Mouse (Mus musculus) c-Kit-positive CD71-positive TER-119-positive erythroid progenitor cells, embryonic 14.5 days (primary cell): Measurements from ENCODE around the gene Fam83g.
A peak's percentile ranks its signal among the peaks of the same experiment; 100 is the strongest.

Source experiments
- DNase-seq: peaks from one replicate; pipeline ENCODE4 v3.0.0-alpha.2; 2013; ENCODE audit warnings: low spot score

Fam83g gene

DNA sequence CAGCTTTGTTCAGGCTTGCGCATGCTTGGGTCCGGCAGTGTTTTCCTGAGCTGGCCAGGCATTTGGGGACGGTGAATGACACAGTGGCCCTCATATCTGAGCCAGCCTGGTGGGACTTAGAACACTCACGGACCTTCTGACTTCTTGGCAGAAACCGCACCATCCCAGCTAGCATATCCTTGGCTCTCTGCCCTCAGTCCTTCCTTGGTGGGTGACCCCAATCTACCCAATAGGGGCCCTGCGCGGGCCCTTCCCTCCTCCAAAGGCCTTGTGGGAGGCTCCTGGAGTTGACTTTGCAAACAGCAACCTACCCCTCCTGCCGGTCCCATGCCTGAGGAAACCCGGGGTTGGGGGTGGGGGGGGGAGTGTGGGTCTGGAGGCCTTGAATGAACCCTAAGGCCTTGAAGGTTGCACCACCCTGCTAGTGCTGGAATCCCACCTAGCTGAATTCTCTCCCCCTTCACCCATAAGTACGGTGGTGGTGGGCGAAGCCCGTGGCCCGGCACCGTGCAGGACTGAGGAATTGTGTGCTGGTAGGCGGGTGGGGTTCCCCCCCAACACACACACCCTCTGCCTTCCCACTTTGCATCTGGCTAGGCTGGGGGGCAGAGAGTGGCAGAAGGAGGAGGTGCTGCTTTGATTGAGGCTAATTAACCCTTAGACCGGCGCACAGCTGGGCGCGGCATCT, 9.6 kb upstream of the Fam83g start:
- DNase-seq: no peak

DNA sequence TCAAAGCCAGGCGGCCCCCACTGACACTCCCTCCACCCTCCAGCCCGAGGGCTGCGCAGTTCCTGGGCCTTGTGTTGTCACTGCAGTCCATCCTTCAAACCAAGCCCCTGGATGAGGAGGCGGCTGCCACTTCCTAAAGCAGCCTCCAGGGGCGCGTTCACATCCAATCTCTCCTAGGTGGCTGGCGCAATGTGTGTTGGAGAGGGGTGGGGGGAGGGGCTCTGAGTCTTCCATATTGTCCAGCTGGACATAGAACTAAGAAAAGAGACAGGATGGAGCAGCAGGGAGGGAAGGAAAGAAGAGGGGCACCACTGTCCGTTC, 9.1 kb upstream of the Fam83g start:
- DNase-seq: no peak

DNA sequence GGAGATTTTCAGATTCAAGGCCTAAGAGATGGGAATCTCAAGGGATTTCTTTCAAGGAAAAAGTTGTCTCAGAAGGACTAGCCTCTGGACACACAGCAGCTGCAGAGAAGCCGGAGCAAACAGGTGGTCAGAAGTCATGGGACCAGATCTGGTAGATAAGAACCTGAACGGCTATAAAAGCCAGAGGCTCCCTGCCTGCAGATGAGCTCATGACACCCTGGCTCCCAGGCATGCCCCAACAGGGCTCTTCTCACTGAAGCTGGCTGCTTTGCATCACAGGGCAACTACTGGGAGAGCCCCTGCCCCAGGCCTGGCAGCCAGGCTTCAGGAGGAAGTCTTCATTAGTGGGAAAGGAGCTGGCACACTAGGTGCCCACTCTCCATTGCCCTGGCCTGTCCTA, 8.6 kb upstream of the Fam83g start:
- no peak for DNase-seq

DNA sequence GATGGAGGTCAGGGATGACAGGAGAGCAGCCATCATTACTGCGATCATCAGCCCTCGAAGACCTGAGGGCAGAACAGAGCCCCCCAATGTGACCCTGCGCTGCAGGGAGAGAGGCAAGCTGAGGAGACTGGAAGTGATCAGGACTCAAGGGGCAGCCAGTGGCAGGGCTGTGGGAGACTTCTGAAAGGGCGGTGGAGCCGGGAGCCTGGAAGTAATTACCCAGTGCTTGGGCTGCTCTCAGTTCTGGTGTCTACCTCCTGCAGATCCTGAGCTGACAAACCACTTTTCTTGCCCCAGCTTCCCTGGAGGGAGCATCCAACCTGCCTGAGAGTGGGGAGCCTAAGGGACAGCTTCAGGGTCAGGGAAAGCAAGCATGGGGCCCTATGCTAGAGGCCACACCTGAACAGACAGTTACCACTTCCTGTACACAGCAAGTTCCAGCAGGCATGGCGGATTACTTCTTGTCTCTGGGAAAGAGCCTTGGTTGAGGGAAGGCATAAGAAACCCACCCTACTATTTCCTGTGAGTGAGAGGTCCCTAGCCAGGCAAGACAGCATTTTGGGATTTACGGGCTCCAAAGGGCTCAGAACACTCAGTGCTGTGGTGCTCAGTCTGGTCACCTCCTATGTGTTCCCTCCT, 7.6 kb upstream of the Fam83g start:
- DNase-seq: no peak

DNA sequence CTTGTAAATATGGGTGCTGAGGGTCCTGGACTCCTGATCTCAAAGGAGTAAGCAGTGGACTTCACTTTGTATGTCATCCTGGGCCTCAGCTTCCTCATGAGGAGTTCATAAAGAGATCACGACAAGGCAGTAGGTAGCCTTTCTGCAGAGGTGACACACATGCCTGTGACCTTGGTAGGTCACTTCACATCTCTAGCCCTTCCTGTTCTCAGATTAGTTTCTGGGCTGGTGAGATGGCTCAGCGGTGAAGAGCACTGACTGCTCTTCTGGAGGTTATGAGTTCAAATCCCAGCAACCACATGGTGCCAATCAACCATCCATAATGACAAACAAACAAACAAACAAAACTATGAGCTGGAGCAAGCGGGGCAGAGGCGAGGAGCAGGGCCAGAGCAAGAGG, 6.2 kb upstream of the Fam83g start:
- DNase-seq: no peak

DNA sequence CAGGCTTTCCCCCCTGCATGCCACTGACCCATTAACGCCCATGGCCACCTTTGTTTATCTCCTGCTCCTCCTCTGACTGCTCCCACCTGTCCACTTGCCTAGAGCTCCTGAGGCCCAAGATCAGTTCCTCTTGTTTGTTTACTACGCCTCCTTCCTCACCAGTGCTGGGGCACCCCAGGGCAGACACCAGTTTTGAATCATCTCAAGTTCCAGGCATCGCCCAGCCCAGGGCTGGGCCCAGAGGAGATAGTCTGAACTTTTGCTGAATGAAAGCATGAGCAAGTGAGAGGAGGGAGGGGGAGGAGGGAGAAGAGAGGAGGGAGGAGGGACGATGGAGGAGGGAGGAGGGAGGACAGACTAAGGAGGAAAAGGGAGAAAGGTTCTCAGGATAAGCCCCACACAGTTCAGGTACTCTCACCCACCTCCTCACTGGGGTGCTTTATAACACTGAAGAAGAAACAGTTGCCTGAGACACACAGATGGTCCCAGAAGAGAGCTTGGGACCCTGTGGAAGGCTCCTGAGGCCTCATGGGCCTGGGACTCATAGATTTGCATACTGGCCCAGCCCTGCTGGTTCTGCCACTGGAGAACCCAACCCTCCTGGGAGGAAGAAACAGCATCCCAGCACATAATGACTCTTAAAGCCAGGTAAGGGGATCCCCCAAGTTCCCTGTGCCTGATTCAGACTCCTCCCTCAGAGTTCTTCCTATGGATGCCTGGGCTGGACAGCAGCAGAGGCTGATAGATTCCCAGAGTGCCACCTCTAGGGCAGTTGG, 4.6 kb upstream of the Fam83g start:
- DNase-seq: no peak

- DNase-seq: peak; percentile 22
Observed at GRCm38 (mm10) chr11:61685119-61685725, 1.3 kb downstream of the Fam83g start.

GRCm38 (mm10) chr11:61686141-61686540, 2.2 kb downstream of the Fam83g start:
- DNase-seq: peak; percentile 70

DNA sequence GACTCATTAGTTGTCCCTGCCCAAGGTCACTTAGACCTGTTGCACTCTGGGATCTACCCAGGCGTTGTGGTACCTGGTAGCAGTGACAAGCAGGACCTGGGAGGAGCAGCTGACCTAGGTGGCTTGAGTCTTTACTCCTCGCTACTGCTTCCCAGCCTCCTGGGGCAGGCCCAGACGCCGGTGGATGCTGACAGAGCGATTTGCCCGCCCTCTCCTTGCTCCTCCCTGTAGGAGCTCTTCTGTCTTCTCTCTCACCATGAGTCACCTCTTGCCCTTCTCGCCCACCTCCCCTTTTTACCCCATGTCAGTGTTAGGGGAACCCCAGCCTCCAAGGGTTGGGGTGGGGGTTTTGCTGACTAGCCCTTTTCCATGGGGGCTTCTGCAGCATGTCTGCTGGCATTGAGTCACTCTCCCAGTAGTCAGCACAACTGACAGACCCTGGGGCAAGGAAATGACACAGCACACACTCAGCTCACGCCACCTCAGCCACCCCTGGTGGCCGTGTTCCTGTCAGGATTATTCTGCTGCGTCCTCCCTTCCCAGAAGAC, 3.1 kb downstream of the Fam83g start:
- DNase-seq: peak; percentile 24

DNA sequence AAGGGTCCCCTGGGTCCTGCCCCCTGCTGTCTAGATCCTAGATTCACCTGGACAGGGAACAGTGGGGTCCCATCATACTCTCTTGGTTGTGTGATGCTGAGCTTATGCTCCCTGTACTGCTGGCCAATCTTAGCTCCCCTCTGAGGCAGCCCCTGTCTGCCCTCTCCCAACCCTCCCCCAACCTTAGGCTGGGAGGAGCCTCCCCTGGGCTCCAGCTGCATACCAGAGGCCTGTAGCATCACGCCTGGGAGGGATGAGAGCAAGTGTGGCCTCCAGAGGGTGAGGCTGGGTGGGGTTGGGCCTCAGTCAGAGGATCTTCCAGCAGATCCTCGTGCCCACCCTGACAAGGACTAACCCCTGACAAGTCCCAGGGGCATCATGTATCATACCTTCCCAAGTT, 3.7 kb downstream of the Fam83g start:
- DNase-seq: peak; percentile 15

- no peak for DNase-seq
Observed at GRCm38 (mm10) chr11:61692996-61693395, 9.1 kb downstream of the Fam83g start.

GRCm38 (mm10) chr11:61698852-61699251, 15.0 kb downstream of the Fam83g start:
- no peak for DNase-seq

GRCm38 (mm10) chr11:61699460-61699859, 15.6 kb downstream of the Fam83g start:
- DNase-seq: no peak

DNA sequence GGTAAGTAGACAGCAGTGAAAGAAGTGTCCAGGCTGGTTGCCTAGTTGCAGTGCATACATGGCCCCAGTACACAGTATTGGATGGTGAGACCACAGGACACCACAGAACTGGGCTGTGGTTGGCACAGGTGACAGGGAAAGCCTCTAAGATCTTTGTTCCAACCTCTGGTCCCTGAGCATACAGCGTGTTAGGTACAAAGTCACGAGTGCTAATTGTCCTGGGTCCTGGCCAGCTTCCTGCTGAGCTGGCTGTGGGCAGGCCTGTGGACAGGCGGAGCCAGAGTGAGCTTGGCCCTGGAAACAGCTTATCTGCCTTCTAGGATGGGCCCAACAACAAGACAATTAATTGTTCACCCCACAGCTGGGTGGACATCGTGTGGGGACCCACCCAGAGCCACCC, 16.0 kb downstream of the Fam83g start:
- DNase-seq: no peak

DNA sequence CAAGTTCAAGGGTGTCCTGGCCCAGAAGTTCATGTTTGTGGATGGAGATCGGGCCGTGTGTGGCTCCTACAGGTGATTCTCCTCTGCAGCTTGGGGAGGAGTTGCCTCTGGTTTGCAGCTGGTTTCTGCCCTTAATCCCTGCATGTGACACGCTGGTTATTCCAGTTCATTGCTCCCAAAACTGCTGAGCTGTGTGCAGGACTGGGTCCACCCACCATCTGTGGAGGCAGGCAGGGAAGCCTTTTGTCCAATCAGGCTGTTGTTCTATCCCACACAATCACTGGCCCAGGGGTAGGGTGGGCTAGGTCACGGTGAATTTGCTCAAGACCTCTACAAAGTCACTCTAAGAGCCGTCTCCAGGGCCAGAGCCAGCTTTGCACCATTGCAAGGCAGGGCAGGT, 17.8 kb downstream of the Fam83g start:
- no peak for DNase-seq

GRCm38 (mm10) chr11:61702494-61702893, 18.6 kb downstream of the Fam83g start:
- DNase-seq: no peak

- no peak for DNase-seq
Observed at GRCm38 (mm10) chr11:61705581-61705980, 21.7 kb downstream of the Fam83g start.

DNA sequence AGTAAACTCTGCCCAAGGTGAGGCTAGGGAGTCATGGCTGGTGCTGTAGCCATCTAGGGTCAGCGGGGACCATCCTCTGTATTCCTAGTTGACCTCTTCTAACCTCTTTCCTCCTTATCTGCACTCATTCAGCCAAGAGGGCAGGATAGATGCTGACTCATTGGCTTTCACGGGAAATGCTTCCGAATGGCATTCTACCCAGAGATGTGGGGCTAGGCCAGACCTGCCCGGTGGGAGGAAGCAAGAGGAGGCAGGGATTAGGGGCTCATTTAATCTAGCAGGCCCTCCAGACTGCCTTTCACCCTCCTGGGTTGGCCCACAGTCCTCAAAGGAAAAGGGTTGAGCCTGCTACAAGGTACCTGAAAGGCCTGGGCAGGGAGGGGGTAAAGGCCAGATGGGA, 22.3 kb downstream of the Fam83g start:
- DNase-seq: no peak

GRCm38 (mm10) chr11:61708928-61709327, 25.0 kb downstream of the Fam83g start:
- no peak for DNase-seq

DNA sequence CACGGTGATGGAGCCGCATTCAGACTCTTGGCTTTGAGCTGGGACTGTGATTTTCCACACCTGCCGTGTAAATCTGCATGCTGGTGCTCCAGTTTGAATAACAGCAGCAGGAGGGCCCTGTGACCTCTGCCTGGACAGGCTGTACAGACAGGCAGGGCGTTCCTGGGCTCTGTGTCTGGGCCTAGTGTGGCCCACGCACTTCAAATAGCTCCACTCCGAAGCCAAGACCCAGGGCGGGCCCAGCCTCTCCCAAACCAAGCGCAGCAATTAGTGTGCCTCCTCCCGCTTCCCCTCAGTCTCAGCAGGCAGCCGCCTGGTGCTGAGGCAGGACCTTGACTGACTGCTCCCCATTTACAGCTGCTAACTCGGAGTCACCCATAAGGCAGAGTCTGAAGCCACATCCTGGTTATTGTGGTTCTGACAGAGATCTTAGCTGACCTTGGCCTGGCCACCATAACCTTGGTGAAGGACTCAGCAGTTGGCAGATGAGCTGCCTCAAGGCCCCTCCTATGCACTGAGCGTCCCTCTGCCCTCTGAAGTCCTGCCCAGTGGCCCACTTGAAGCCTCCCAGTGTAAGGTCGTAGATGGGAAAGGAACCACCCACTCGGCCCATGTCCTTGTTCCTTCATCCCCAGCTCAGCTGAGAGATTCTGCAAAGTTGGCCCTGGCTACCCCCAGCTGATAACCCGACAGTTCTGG, 29.4 kb downstream of the Fam83g start:
- no peak for DNase-seq

DNA sequence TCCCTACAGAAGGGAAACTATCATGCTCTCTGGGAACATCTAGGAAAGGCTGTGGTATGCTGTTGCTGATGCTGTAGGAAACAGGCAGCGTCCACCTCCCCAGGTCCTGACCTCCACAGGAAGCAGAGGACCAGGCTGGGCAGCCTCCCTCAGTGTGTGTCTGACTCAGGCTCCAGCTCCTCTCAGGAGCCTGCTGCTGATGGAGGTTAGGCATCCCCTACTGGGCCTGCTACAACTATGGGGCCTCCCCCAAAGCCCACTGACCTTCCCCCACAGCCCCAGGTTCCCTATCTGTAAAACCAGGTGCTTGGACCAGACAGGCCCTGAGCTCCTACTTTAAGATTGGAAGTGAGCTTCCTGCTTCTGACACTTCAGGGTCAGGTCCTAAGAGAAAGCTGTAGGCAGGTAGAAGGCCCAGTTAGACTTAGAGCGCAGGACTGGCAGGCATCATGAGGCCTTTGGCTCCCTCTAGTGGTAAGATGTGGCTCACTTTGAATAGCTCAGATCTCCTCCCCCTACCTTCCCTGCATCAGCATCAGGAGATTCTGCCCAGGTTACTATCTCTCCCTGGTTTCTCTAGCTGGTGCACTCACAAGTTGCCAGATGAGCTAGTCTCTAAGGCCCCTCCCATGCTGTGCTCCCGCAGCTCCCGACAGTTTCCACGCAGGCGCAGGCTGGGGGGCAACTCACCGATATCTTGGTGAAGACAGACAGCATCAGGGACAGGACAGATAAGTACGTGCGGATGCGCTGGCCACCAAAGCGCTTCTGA, 30.6 kb downstream of the Fam83g start:
- DNase-seq: peak; percentile 81
